ENCODE assay signal across 8 mouse cellular contexts in the genomic region with DNA sequence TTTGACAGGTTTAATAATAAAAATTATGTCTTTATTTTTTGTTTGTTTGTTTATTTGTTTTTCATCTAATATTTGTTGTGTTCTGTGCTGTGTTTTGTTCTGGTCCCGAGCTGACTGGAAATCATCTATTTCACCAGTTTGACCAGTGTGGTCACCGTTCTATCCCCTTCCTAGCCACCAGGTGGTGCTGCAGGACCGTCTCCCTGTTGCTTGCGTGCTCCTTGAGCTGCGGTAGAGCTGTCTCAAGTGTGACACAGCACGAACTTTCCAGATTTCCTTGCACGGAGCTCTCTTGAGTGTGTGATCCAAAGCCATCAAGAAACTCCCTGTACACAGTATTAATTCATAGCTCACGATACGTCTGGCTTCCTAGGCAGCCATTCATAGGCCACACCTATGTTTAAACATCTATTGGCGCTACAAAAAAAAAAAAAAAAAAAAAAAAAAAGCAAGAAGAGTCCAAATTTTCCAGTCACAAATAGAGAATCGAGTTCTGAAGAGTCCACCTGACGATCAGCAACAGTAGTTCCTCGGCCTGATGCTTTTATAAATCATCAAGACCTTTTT. TPM values are rescaled to one million over a fixed set of nuclear protein-coding genes. Genes with fewer than 3 reads are reported as not detected.
DNase-seq lines count a peak whose midpoint lies in the region; ATAC-seq and TF ChIP-seq lines count a peak whose summit lies in the region.

No protein-coding gene starts in this region.

- no peaks in the 10 kb centered on the region for H3K79me3 ChIP-seq in C2C12 (ENCODE audit: low read depth)

- no peaks in the 10 kb centered on the region for H3K36me3 ChIP-seq in C2C12 (ENCODE audit: control insufficient read depth, insufficient read depth)
- H3K36me3 ChIP-seq in heart, embryonic 12.5 days, result peaks cover 8% of the 10 kb centered on the region
- H3K36me3 ChIP-seq in kidney, embryonic 16.5 days (ENCODE audit: insufficient read depth, low read length), result no peaks in the 10 kb centered on the region
- no peaks in the 10 kb centered on the region for H3K36me3 ChIP-seq in liver, embryonic 12.5 days
- no peaks in the 10 kb centered on the region for H3K36me3 ChIP-seq in splenic B cell, adult 2 months (ENCODE audit: control insufficient read depth, insufficient read depth, low read length, poor library complexity, severe bottlenecking)

- no peaks in the 10 kb centered on the region for H3K4me1 ChIP-seq in bone marrow, adult 2 months (ENCODE audit: control insufficient read depth, insufficient read depth, low read length)
- no peaks in the 10 kb centered on the region for H3K4me1 ChIP-seq in embryonic fibroblast, embryonic 13.5 days (ENCODE audit: control insufficient read depth, insufficient read depth, low read length)
- H3K4me1 ChIP-seq in heart, embryonic 12.5 days (replicated peaks), result no peaks in the 10 kb centered on the region
- no peaks in the 10 kb centered on the region for H3K4me1 ChIP-seq in kidney, embryonic 16.5 days (ENCODE audit: insufficient read depth, low read length)
- no peaks in the 10 kb centered on the region for H3K4me1 ChIP-seq in liver, embryonic 12.5 days

- peak overlapping the region; percentile 36; the same call in 1 of the 2 replicates for H3K4me2 ChIP-seq in heart, embryonic 12.5 days
- H3K4me2 ChIP-seq in kidney, embryonic 16.5 days (replicated peaks; ENCODE audit: low read depth, low read length), result no peak overlapping the region
- no peak overlapping the region for H3K4me2 ChIP-seq in liver, embryonic 12.5 days

- no peak for TF ChIP-seq POLR2A in bone marrow, adult 2 months (IDR thresholded peaks at IDR 0.05; ENCODE audit: borderline replicate concordance, control insufficient read depth, low read depth, low read length)
- TF ChIP-seq POLR2A in embryonic fibroblast, embryonic 13.5 days (IDR thresholded peaks at IDR 0.05; ENCODE audit: low read depth, low read length), result no peak

- H3K27ac ChIP-seq in bone marrow, adult 2 months (ENCODE audit: control insufficient read depth, insufficient read depth, low read depth, low read length, poor library complexity), result no peak overlapping the region
- no peak overlapping the region for H3K27ac ChIP-seq in embryonic fibroblast, embryonic 13.5 days (ENCODE audit: insufficient read depth, low read length)
- H3K27ac ChIP-seq in heart, embryonic 12.5 days (ENCODE audit: poor library complexity, severe bottlenecking), result no peak overlapping the region
- no peak overlapping the region for H3K27ac ChIP-seq in kidney, embryonic 16.5 days (ENCODE audit: low read length)
- H3K27ac ChIP-seq in liver, embryonic 12.5 days, result no peak overlapping the region

- no peak overlapping the region for H3ac ChIP-seq in C2C12 (ENCODE audit: control insufficient read depth, insufficient read length, low read depth)

- TF ChIP-seq CTCF in C2C12 (IDR thresholded peaks at IDR 0.05; ENCODE audit: control insufficient read depth, insufficient read depth, insufficient read length), result peak; percentile 96
- TF ChIP-seq CTCF in bone marrow, adult 2 months (IDR thresholded peaks at IDR 0.05; ENCODE audit: control insufficient read depth, insufficient read depth, low read length), result peak; percentile 100
- peak; percentile 99 for TF ChIP-seq CTCF in embryonic fibroblast, embryonic 13.5 days (IDR thresholded peaks at IDR 0.05; ENCODE audit: borderline replicate concordance, insufficient read depth, low read length)

- H3K4me3 ChIP-seq in C2C12 (ENCODE audit: insufficient read depth, poor library complexity, severe bottlenecking), result no peak overlapping the region
- no peak overlapping the region for H3K4me3 ChIP-seq in bone marrow, adult 2 months (replicated peaks; ENCODE audit: control insufficient read depth, low read depth, low read length)
- H3K4me3 ChIP-seq in embryonic fibroblast, embryonic 13.5 days (ENCODE audit: insufficient read depth, low read length), result no peak overlapping the region
- H3K4me3 ChIP-seq in heart, embryonic 12.5 days, result no peak overlapping the region
- H3K4me3 ChIP-seq in kidney, embryonic 16.5 days (ENCODE audit: low read length), result no peak overlapping the region
- no peak overlapping the region for H3K4me3 ChIP-seq in liver, embryonic 12.5 days

- H3K79me2 ChIP-seq in C2C12 (ENCODE audit: control insufficient read depth, insufficient read depth), result no peaks in the 10 kb centered on the region

- peak; percentile 66 to 78 for DNase-seq in natural killer cell, adult 2 months (ENCODE audit: low spot score in 2 of 2)
- DNase-seq in splenic B cell, adult 2 months (ENCODE audit: low read depth, low spot score), result peak; percentile 87

- ATAC-seq in heart, embryonic 12.5 days (ENCODE audit: insufficient number of reproducible peaks, low FRiP score), result no peak
- ATAC-seq in kidney, embryonic 16.5 days (ENCODE audit: low FRiP score, low TSS enrichment), result peak; percentile 82
- ATAC-seq in liver, embryonic 12.5 days, result peak; percentile 67

- peaks cover 13% of the 10 kb centered on the region; the same call in 1 of the 2 replicates for H3K9me3 ChIP-seq in heart, embryonic 12.5 days (replicated peaks)
- no peaks in the 10 kb centered on the region for H3K9me3 ChIP-seq in kidney, embryonic 16.5 days (ENCODE audit: low read length)
- H3K9me3 ChIP-seq in liver, embryonic 12.5 days (replicated peaks), result no peaks in the 10 kb centered on the region

- H3K27me3 ChIP-seq in C2C12 (ENCODE audit: control insufficient read depth, insufficient read depth, insufficient read length), result no peaks in the 10 kb centered on the region
- H3K27me3 ChIP-seq in heart, embryonic 12.5 days (replicated peaks), result no peaks in the 10 kb centered on the region
- H3K27me3 ChIP-seq in kidney, embryonic 16.5 days (ENCODE audit: insufficient read depth, low read length), result no peaks in the 10 kb centered on the region
- H3K27me3 ChIP-seq in liver, embryonic 12.5 days (replicated peaks), result no peaks in the 10 kb centered on the region
- H3K27me3 ChIP-seq in splenic B cell, adult 2 months (ENCODE audit: control insufficient read depth, insufficient read depth, low read length, poor library complexity, severe bottlenecking), result no peaks in the 10 kb centered on the region

- H3K9ac ChIP-seq in heart, embryonic 12.5 days, result no peak overlapping the region
- H3K9ac ChIP-seq in kidney, embryonic 16.5 days (replicated peaks; ENCODE audit: low read length), result no peak overlapping the region
- no peak overlapping the region for H3K9ac ChIP-seq in liver, embryonic 12.5 days

- 9% methylated on average over 13 of the region's 13 CpGs for WGBS in bone marrow, adult 2 months
- WGBS in heart, embryonic 12.5 days, result 19% methylated on average over 13 of the region's 13 CpGs
- 23% methylated on average over 13 of the region's 13 CpGs for WGBS in kidney, embryonic 16.5 days
- WGBS in liver, embryonic 12.5 days (ENCODE audit: insufficient replicate concordance), result 17% methylated on average over 13 of the region's 13 CpGs

TF ChIP-seq in C2C12, 6 proteins besides CTCF, POLR2A, EP300 and RAD21:
- TF ChIP-seq MAX (IDR thresholded peaks at IDR 0.05), result no peak

RNA-seq across cellular contexts. Expression of gene Sub1, which starts 24.8 kb away (rescaled TPM):
- polyA plus RNA-seq in C2C12 (2012; fragmentation: generic; extraction: Trizol), result 106 TPM
- 140 and 276 TPM in 2 replicates for polyA plus RNA-seq in bone marrow, adult 2 months (2011; ENCODE audit: insufficient read depth, insufficient read length, low replicate concordance, missing spikeins)
- 170 and 174 TPM in 2 replicates for polyA plus RNA-seq in embryonic fibroblast, embryonic 13.5 days (2011; ENCODE audit: insufficient read length, low read depth, missing spikeins)
- polyA plus RNA-seq in heart, embryonic 12.5 days (2016; fragmentation: Nextera tagmentation; extraction: Ambion mirVana), result 596 and 625 TPM in 2 replicates
- polyA plus RNA-seq in kidney, embryonic 16.5 days (2015; fragmentation: Nextera tagmentation; extraction: Ambion mirVana), result 625 and 637 TPM in 2 replicates
- polyA plus RNA-seq in liver, embryonic 12.5 days (2016; fragmentation: Nextera tagmentation; extraction: Ambion mirVana), result 464 TPM in 2 replicates
